Mouse (Mus musculus): ENCODE measurements around the gene Cox8a. TPM values are rescaled to one million over a fixed set of nuclear protein-coding genes. Genes with fewer than 3 reads are reported as not detected.

The Cox8a gene
- polyA plus RNA-seq (2016; fragmentation: Nextera tagmentation; extraction: Ambion mirVana), result 822 and 941 TPM in 2 replicates

GRCm38 (mm10) chr19:7217162-7217925 lies at the start of gene Cox8a:
Cox8a (minus strand) TSS chr19:7217616.
- peak; percentile 97 for ATAC-seq (ENCODE audit: low FRiP score, low read depth)
- WGBS, result under 1% methylated on average over 50 of the region's 50 CpGs
- Histone ChIP-seq H3K4me1 (peaks cover 29% of the 10 kb centered on the region), H3K27ac (no peak within 1 kb of the TSS), H3K36me3 (peaks cover 23% of the 10 kb centered on the region), H3K9me3 (no peaks in the 10 kb centered on the region), H3K4me2 (replicated peaks) (peak within 1 kb of the TSS; percentile 91), H3K27me3 (replicated peaks) (no peaks in the 10 kb centered on the region), H3K4me3 (peak within 1 kb of the TSS; percentile 87), H3K9ac (peak within 1 kb of the TSS; percentile 78)

GRCm38 (mm10) chr19:7266421-7266831 lies 49.0 kb upstream of the Cox8a start:
- no peak for ATAC-seq (ENCODE audit: low FRiP score, low read depth)
- Histone ChIP-seq H3K9ac (peak overlapping the region; percentile 99; the same call in 1 of the 2 replicates), H3K9me3 (0 out of 2 replicates have a peak, but pooled peaks cover 4% of the 10 kb centered on the region), H3K4me3 (no peak overlapping the region), H3K27me3 (replicated peaks) (no peaks in the 10 kb centered on the region), H3K4me1 (peaks cover 60% of the 10 kb centered on the region), H3K36me3 (peaks cover 15% of the 10 kb centered on the region), H3K27ac (peak overlapping the region; percentile 99), H3K4me2 (replicated peaks) (peak overlapping the region; percentile 92)
- 23% methylated on average over 4 of the region's 4 CpGs for WGBS

GRCm38 (mm10) chr19:7265478-7266191 lies 48.2 kb upstream of the Cox8a start:
- peak overlapping the region; percentile 92 for H3K4me2 ChIP-seq (replicated peaks)
- peak overlapping the region; percentile 5; the same call in 1 of the 2 replicates for H3K9ac ChIP-seq
- peak overlapping the region; percentile 99 for H3K27ac ChIP-seq
- peaks cover 7% of the 10 kb centered on the region for H3K36me3 ChIP-seq
- H3K9me3 ChIP-seq, result 0 out of 2 replicates have a peak, but pooled peaks cover 4% of the 10 kb centered on the region
- peaks cover 52% of the 10 kb centered on the region for H3K4me1 ChIP-seq
- WGBS, result 4% methylated on average over 14 of the region's 14 CpGs
- no peaks in the 10 kb centered on the region for H3K27me3 ChIP-seq (replicated peaks)
- peak; percentile 41 for ATAC-seq (ENCODE audit: low FRiP score, low read depth)
- no peak overlapping the region for H3K4me3 ChIP-seq

- H3K4me3 ChIP-seq, result no peak overlapping the region
- peak overlapping the region; percentile 42; the same call in 1 of the 2 replicates for H3K9ac ChIP-seq
- 6% methylated on average over 6 of the region's 6 CpGs for WGBS
- H3K27ac ChIP-seq, result peak overlapping the region; percentile 99; the same call in 1 of the 2 replicates
- no peaks in the 10 kb centered on the region for H3K27me3 ChIP-seq (replicated peaks)
- H3K9me3 ChIP-seq, result 0 out of 2 replicates have a peak, but pooled peaks cover 4% of the 10 kb centered on the region
- H3K4me2 ChIP-seq (replicated peaks), result peak overlapping the region; percentile 92
- H3K36me3 ChIP-seq, result peaks cover under 1% of the 10 kb centered on the region; the same call in 1 of the 2 replicates
- H3K4me1 ChIP-seq, result peaks cover 44% of the 10 kb centered on the region
- ATAC-seq (ENCODE audit: low FRiP score, low read depth), result no peak
These were observed 47.4 kb upstream of the Cox8a start for GRCm38 (mm10) chr19:7264766-7265331.

GRCm38 (mm10) chr19:7264088-7264765 lies 46.8 kb upstream of the Cox8a start:
- no peak overlapping the region; the same call in 1 of the 2 replicates for H3K9ac ChIP-seq
- peaks cover 40% of the 10 kb centered on the region for H3K4me1 ChIP-seq
- no peak overlapping the region for H3K27ac ChIP-seq
- H3K9me3 ChIP-seq, result 0 out of 2 replicates have a peak, but pooled peaks cover 4% of the 10 kb centered on the region
- 18% methylated on average over 9 of the region's 9 CpGs for WGBS
- no peak for ATAC-seq (ENCODE audit: low FRiP score, low read depth)
- H3K4me3 ChIP-seq, result no peak overlapping the region
- H3K27me3 ChIP-seq (replicated peaks), result no peaks in the 10 kb centered on the region
- H3K4me2 ChIP-seq (replicated peaks), result peak overlapping the region; percentile 92; the same call in 1 of the 2 replicates
- no peaks in the 10 kb centered on the region for H3K36me3 ChIP-seq

- H3K4me1 ChIP-seq, result peaks cover 36% of the 10 kb centered on the region
- WGBS, result 89% methylated on average over 1 of the region's 1 CpGs
- H3K9ac ChIP-seq, result no peak overlapping the region
- H3K27ac ChIP-seq, result no peak overlapping the region
- no peak for ATAC-seq (ENCODE audit: low FRiP score, low read depth)
- H3K27me3 ChIP-seq (replicated peaks), result no peaks in the 10 kb centered on the region
- H3K9me3 ChIP-seq, result 0 out of 2 replicates have a peak, but pooled peaks cover 4% of the 10 kb centered on the region
- H3K4me2 ChIP-seq (replicated peaks), result no peak overlapping the region
- no peaks in the 10 kb centered on the region for H3K36me3 ChIP-seq
- H3K4me3 ChIP-seq, result no peak overlapping the region
These were observed 45.2 kb upstream of the Cox8a start for GRCm38 (mm10) chr19:7262592-7262991.

- no peak overlapping the region for H3K27ac ChIP-seq
These were observed 44.5 kb upstream of the Cox8a start for GRCm38 (mm10) chr19:7261964-7262363.

GRCm38 (mm10) chr19:7261476-7261875 lies 44.1 kb upstream of the Cox8a start:
- 79% methylated on average over 1 of the region's 1 CpGs for WGBS
- Histone ChIP-seq H3K9ac (no peak overlapping the region), H3K36me3 (no peaks in the 10 kb centered on the region), H3K9me3 (0 out of 2 replicates have a peak, but pooled peaks cover 4% of the 10 kb centered on the region), H3K27ac (no peak overlapping the region), H3K4me2 (replicated peaks) (no peak overlapping the region), H3K4me1 (peaks cover 25% of the 10 kb centered on the region), H3K4me3 (no peak overlapping the region), H3K27me3 (replicated peaks) (no peaks in the 10 kb centered on the region)
- ATAC-seq (ENCODE audit: low FRiP score, low read depth), result no peak

More at GRCm38 (mm10) chr19:7261964-7262363, 44.5 kb upstream of the Cox8a start:
- no peak for ATAC-seq (ENCODE audit: low FRiP score, low read depth)
- H3K36me3 ChIP-seq, result no peaks in the 10 kb centered on the region
- WGBS, result 89% methylated on average over 3 of the region's 3 CpGs
- peaks cover 30% of the 10 kb centered on the region for H3K4me1 ChIP-seq
- H3K9ac ChIP-seq, result no peak overlapping the region
- no peaks in the 10 kb centered on the region for H3K27me3 ChIP-seq (replicated peaks)
- H3K4me3 ChIP-seq, result no peak overlapping the region
- no peak overlapping the region for H3K4me2 ChIP-seq (replicated peaks)
- 0 out of 2 replicates have a peak, but pooled peaks cover 4% of the 10 kb centered on the region for H3K9me3 ChIP-seq

GRCm38 (mm10) chr19:7257881-7258280 lies 40.5 kb upstream of the Cox8a start:
- Histone ChIP-seq H3K27me3 (replicated peaks) (no peaks in the 10 kb centered on the region), H3K36me3 (no peaks in the 10 kb centered on the region), H3K9ac (no peak overlapping the region), H3K9me3 (0 out of 2 replicates have a peak, but pooled peaks cover 4% of the 10 kb centered on the region), H3K27ac (no peak overlapping the region), H3K4me2 (replicated peaks) (no peak overlapping the region), H3K4me1 (no peaks in the 10 kb centered on the region), H3K4me3 (no peak overlapping the region)
- WGBS, result 86% methylated on average over 5 of the region's 5 CpGs
- ATAC-seq (ENCODE audit: low FRiP score, low read depth), result no peak

- Histone ChIP-seq H3K4me1 (peaks cover 6% of the 10 kb centered on the region; the same call in 1 of the 2 replicates), H3K4me3 (no peak overlapping the region), H3K27ac (no peak overlapping the region), H3K9me3 (no peaks in the 10 kb centered on the region), H3K27me3 (replicated peaks) (no peaks in the 10 kb centered on the region), H3K4me2 (replicated peaks) (no peak overlapping the region), H3K9ac (no peak overlapping the region), H3K36me3 (no peaks in the 10 kb centered on the region)
- WGBS, result 91% methylated on average over 3 of the region's 3 CpGs
- no peak for ATAC-seq (ENCODE audit: low FRiP score, low read depth)
These were observed 28.6 kb upstream of the Cox8a start for GRCm38 (mm10) chr19:7246021-7246420.
